Mouse (Mus musculus) brain, embryonic 14.5 days (tissue): ENCODE data around the gene Mcu.

Experiments
- CTCF ChIP-seq: fragments of 200-500 bp; IDR thresholded peaks from 2 replicates; pipeline ENCODE4 v1.5.1; 2012; ENCODE audit warnings: inconsistent platforms, mild to moderate bottlenecking, moderate library complexity, borderline replicate concordance; ENCODE audit not compliant: insufficient read depth, insufficient read length; ENCODE audit errors: extremely low read depth
- POLR2A ChIP-seq: fragments of 200-500 bp; IDR thresholded peaks from 2 replicates; pipeline ENCODE4 v1.6.1; 2012; ENCODE audit warnings: mild to moderate bottlenecking, inconsistent platforms, borderline replicate concordance; ENCODE audit not compliant: poor library complexity, insufficient read depth, insufficient read length, severe bottlenecking; ENCODE audit errors: extremely low read depth

- TF ChIP-seq CTCF, result no peak
- no peak for TF ChIP-seq POLR2A
Measured at GRCm38 (mm10) chr10:59564551-59564950, 51.9 kb downstream of the Mcu start.
